Mouse (Mus musculus) lung, adult 2 months (tissue): ENCODE data around the gene Nab2.

Source experiments
- CTCF ChIP-seq: fragments of 200-500 bp; IDR thresholded peaks from 2 replicates; pipeline ENCODE4 v1.5.1; 2011; ENCODE audit warnings: mild to moderate bottlenecking, low read length, control low read depth; ENCODE audit not compliant: insufficient read depth
- POLR2A ChIP-seq: fragments of 200-500 bp; IDR thresholded peaks from 2 replicates; pipeline ENCODE4 v1.6.1; 2011; ENCODE audit warnings: low read depth, mild to moderate bottlenecking, control low read depth, low read length, borderline replicate concordance; ENCODE audit errors: extremely low read depth

DNA sequence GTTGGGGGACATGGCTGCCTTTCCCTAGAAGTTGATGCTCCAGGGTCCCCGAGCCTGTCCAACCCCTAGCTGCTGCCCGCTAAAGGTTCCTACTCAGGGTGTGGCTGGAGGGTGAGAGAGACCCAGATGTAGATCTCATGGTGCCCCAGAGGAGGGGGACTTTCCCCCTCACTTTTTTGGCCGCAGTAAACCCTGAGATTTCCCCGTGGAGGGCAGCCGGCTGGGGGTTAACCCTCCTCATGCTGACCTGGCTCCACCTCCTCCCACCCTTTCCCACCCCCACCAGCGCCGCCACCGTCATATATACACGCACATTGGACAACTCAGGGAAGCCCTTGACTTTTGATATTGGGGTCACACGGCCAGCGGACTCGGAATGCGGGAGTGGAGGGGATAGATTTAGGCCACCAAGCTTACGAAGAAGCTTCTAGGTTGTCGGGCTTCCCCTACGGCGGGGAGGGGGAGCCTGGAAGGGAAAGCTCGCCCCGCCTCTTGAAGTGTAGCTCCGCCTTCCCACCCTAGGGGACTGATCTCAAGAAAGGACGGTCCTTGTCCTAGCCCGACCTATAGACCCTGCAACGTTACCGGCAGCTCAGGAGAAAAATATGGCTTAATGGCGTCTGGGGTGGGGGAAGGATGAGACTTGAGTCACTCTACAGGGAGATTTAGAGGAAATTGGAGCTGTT, 24.7 kb downstream of the Nab2 start:
- TF ChIP-seq CTCF (no peak), POLR2A (peak; percentile 79; the same call in 1 of the 2 replicates)
